Mouse (Mus musculus): ENCODE data around the gene Tert. TPM values are rescaled to one million over a fixed set of nuclear protein-coding genes. Genes with fewer than 3 reads are reported as not detected.

Gene Tert
- polyA plus RNA-seq, 1 experiment from 2014 or later: 3.3 TPM

DNA sequence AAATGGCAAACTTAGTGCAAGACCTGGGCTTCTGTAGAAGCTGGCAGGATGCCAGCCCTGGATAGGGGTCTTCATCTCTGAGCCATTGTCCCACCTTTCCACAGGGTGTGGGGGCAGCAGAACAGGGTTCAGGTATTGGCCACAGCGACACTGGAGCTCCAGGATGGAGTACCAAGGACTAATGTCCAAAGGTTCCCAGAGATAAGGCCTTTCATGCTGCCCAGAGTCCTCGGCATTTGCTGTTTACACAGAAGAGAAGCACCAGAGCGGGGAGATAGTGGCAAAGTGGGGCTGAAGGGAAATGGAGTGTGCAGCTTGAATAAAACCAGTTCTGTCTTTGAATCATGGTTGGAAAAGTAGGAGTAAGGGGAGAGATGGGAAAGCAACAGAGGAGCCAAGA is 69.8 kb downstream of the Tert start:
- Histone ChIP-seq H3K4me2 (ENCODE audit: low read depth) (no peak overlapping the region), H3K36me3 (ENCODE audit: control insufficient read depth, insufficient read depth, low read length) (no peaks in the 10 kb centered on the region), H3K27me3 (ENCODE audit: control insufficient read depth, insufficient read depth, low read length) (no peaks in the 10 kb centered on the region), H3K27ac (ENCODE audit: low read depth, low read length) (no peak overlapping the region), H3K4me3 (ENCODE audit: low read depth, low read length) (no peak overlapping the region), H3K9me3 (ENCODE audit: control insufficient read depth, low read length) (no peaks in the 10 kb centered on the region), H3K9ac (ENCODE audit: low read length) (no peak overlapping the region), H3K4me1 (ENCODE audit: control insufficient read depth, insufficient read depth, low read length) (no peaks in the 10 kb centered on the region)
- ATAC-seq (ENCODE audit: insufficient read depth, low FRiP score, low TSS enrichment) (no peak), DNase-seq (ENCODE audit: low spot score) (no peak)
- 72% methylated on average over 3 of the region's 3 CpGs for WGBS

Other genes starting within 250 kb of the Tert start
- gene Lpcat1, start 159.7 kb upstream of the Tert start, polyA plus RNA-seq (2014; fragmentation: Nextera tagmentation; extraction: Ambion mirVana): 46.0 and 49.8 TPM in 2 replicates
- 0.20 TPM in 1 of 2 replicates, not detected in the other for gene Slc6a3, start 90.2 kb upstream of the Tert start, polyA plus RNA-seq (2014; fragmentation: Nextera tagmentation; extraction: Ambion mirVana)
- 128 and 131 TPM in 2 replicates for gene Clptm1l, start 22.9 kb upstream of the Tert start, polyA plus RNA-seq (2014; fragmentation: Nextera tagmentation; extraction: Ambion mirVana)
- not detected in 2 replicates for gene Slc6a18, start 51.1 kb downstream of the Tert start, polyA plus RNA-seq (2014; fragmentation: Nextera tagmentation; extraction: Ambion mirVana)
- gene Slc6a19, start 78.0 kb downstream of the Tert start, polyA plus RNA-seq (2014; fragmentation: Nextera tagmentation; extraction: Ambion mirVana): 0.28 and 0.52 TPM in 2 replicates
- gene Slc12a7, start 106.2 kb downstream of the Tert start, polyA plus RNA-seq (2014; fragmentation: Nextera tagmentation; extraction: Ambion mirVana): 41.4 and 44.8 TPM in 2 replicates
- 20.0 and 21.5 TPM in 2 replicates for gene Nkd2, start 220.7 kb downstream of the Tert start, polyA plus RNA-seq (2014; fragmentation: Nextera tagmentation; extraction: Ambion mirVana)

All from neural tube, embryonic 11.5 days (tissue).